Comparison of ENCODE assay signal across 8 mouse cellular contexts in genomic region chr6:54680891-54681745, GRCm38 (mm10). TPM values are rescaled to one million over a fixed set of nuclear protein-coding genes. Genes with fewer than 3 reads are reported as not detected.
DNase-seq lines count a peak whose midpoint lies in the region; ATAC-seq and TF ChIP-seq lines count a peak whose summit lies in the region.

TSS of gene Mturn (plus strand) at chr6:54681624.

- H3K27ac ChIP-seq in MEL (ENCODE audit: control insufficient read depth, low read depth, low read length), result no peak within 1 kb of the TSS
- H3K27ac ChIP-seq in cerebellum, adult 2 months (ENCODE audit: insufficient read depth, low read length), result peak within 1 kb of the TSS; percentile 6
- H3K27ac ChIP-seq in lung, postnatal 0 days (ENCODE audit: low read length), result peak within 1 kb of the TSS; percentile 66

- peak within 1 kb of the TSS; percentile 92 for H3K4me3 ChIP-seq in MEL (ENCODE audit: control insufficient read depth in 1 of 2, insufficient read depth in 1 of 2, low read depth in 2 of 2, low read length in 2 of 2)
- peak within 1 kb of the TSS; percentile 92 for H3K4me3 ChIP-seq in cerebellum, adult 2 months (replicated peaks; ENCODE audit: insufficient read depth, low read depth, low read length)
- H3K4me3 ChIP-seq in lung, postnatal 0 days (ENCODE audit: low read depth, low read length), result peak within 1 kb of the TSS; percentile 74

- H3K9ac ChIP-seq in MEL (ENCODE audit: control insufficient read depth, low read depth, low read length, poor library complexity, severe bottlenecking), result peak within 1 kb of the TSS; percentile 71
- peak within 1 kb of the TSS; percentile 56 for H3K9ac ChIP-seq in lung, postnatal 0 days (replicated peaks; ENCODE audit: low read depth)

- peak within 1 kb of the TSS; percentile 93 for H3K4me2 ChIP-seq in lung, postnatal 0 days (replicated peaks; ENCODE audit: low read depth, low read length)

- peaks cover 7 to 22% of the 10 kb centered on the region in 2 experiments for H3K4me1 ChIP-seq in MEL (ENCODE audit: control insufficient read depth in 1 of 2, insufficient read depth in 2 of 2, low read length in 2 of 2)
- H3K4me1 ChIP-seq in cerebellum, adult 2 months (ENCODE audit: control insufficient read depth, insufficient read depth, low read length), result peaks cover 6% of the 10 kb centered on the region; the same call in 1 of the 2 replicates
- H3K4me1 ChIP-seq in lung, postnatal 0 days (ENCODE audit: insufficient read depth, low read depth, low read length), result peaks cover 5% of the 10 kb centered on the region; the same call in 1 of the 2 replicates

- TF ChIP-seq POLR2A in MEL (IDR thresholded peaks at IDR 0.05; ENCODE audit: control insufficient read depth in 1 of 2, insufficient read depth in 1 of 2, low read depth in 1 of 2, low read length in 2 of 2, poor library complexity in 1 of 2), result no peak
- TF ChIP-seq POLR2A in cerebellum, adult 2 months (IDR thresholded peaks at IDR 0.05; ENCODE audit: borderline replicate concordance, insufficient read depth, low read length), result no peak

- H3K27me3 ChIP-seq in MEL (ENCODE audit: control insufficient read depth in 1 of 2, insufficient read depth in 2 of 2, low read length in 2 of 2), result no peaks in the 10 kb centered on the region
- no peaks in the 10 kb centered on the region for H3K27me3 ChIP-seq in cerebellum, adult 2 months (ENCODE audit: control insufficient read depth, insufficient read depth, low read length)
- H3K27me3 ChIP-seq in lung, postnatal 0 days (replicated peaks; ENCODE audit: insufficient read depth, low read length), result no peaks in the 10 kb centered on the region

- no peaks in the 10 kb centered on the region for H3K9me3 ChIP-seq in MEL (replicated peaks; ENCODE audit: insufficient read depth, low read length)
- H3K9me3 ChIP-seq in lung, postnatal 0 days (ENCODE audit: low read length), result no peaks in the 10 kb centered on the region

- no peaks in the 10 kb centered on the region for H3K79me2 ChIP-seq in MEL (ENCODE audit: control insufficient read depth, insufficient read depth, low read length, poor library complexity)

- no peak for TF ChIP-seq RAD21 in MEL (IDR thresholded peaks at IDR 0.05; ENCODE audit: low read depth, low read length)

- peak; percentile 93 for DNase-seq in MEL (ENCODE audit: low read depth, low spot score)
- DNase-seq in cerebellum, adult 2 months, result peak; percentile 96 to 97
- DNase-seq in forelimb bud, embryonic 11.5 days (ENCODE audit: low read depth, low spot score), result peak; percentile 91
- DNase-seq in layer of hippocampus, adult 9-11 months, result peak; percentile 98
- peak; percentile 97 for DNase-seq in lung, postnatal 0 days (ENCODE audit: low spot score)
- peak; percentile 99 for DNase-seq in ovary, postnatal 14 days (ENCODE audit: low spot score)
- DNase-seq in thymus, postnatal 14 days, result peak; percentile 100

- peaks cover 0 to 12% of the 10 kb centered on the region in 2 experiments; a peak in 2 of 4 replicates for H3K36me3 ChIP-seq in MEL (ENCODE audit: control insufficient read depth in 1 of 2, insufficient read depth in 2 of 2, low read length in 2 of 2)
- H3K36me3 ChIP-seq in lung, postnatal 0 days (ENCODE audit: insufficient read depth, low read length), result no peaks in the 10 kb centered on the region

- TF ChIP-seq CTCF in MEL (IDR thresholded peaks at IDR 0.05 in 2 of 3, conservative IDR thresholded peaks at IDR 0.05 in 1 of 3; ENCODE audit: control insufficient read depth in 1 of 3, insufficient read depth in 1 of 3, low read depth in 2 of 3, low read length in 3 of 3, poor library complexity in 1 of 3, severe bottlenecking in 1 of 3), result no peak
- no peak for TF ChIP-seq CTCF in cerebellum, adult 2 months (IDR thresholded peaks at IDR 0.05; ENCODE audit: borderline replicate concordance, insufficient read depth, low read depth, low read length)
- no peak for TF ChIP-seq CTCF in lung, postnatal 0 days (IDR thresholded peaks at IDR 0.05)

- peak; percentile 73 to 87 for ATAC-seq in hematopoietic stem cell, adult 5-6 weeks (replicated peaks in 1 of 2; ENCODE audit: insufficient read depth in 1 of 2, low FRiP score in 2 of 2, low TSS enrichment in 1 of 2, low read depth in 1 of 2, poor library complexity in 2 of 2, severe bottlenecking in 2 of 2)
- ATAC-seq in lung, postnatal 0 days, result peak; percentile 98

- WGBS in cerebellum, adult 2 months, result 2% methylated on average over 48 of the region's 48 CpGs
- 2% methylated on average over 35 of the region's 48 CpGs for WGBS in lung, postnatal 0 days

- 0 out of 4 replicates have a peak, but pooled peaks of 1 of the 2 experiments have one; percentile 10 for TF ChIP-seq EP300 in MEL (IDR thresholded peaks at IDR 0.05; ENCODE audit: low read depth in 1 of 2, low read length in 2 of 2)
- TF ChIP-seq EP300 in lung, postnatal 0 days (IDR thresholded peaks at IDR 0.05), result no peak

TF ChIP-seq in MEL, 35 proteins besides CTCF, POLR2A, EP300 and RAD21:
- TF ChIP-seq ELF1 (IDR thresholded peaks at IDR 0.05; ENCODE audit: low read depth, low read length) (no peak), NELFE (IDR thresholded peaks at IDR 0.05; ENCODE audit: low read depth, low read length) (no peak), NRF1 (IDR thresholded peaks at IDR 0.05; ENCODE audit: insufficient read depth, low read depth, low read length, poor library complexity, severe bottlenecking) (no peak), GABPA (IDR thresholded peaks at IDR 0.05; ENCODE audit: low read depth, low read length) (no peak), UBTF (IDR thresholded peaks at IDR 0.05; ENCODE audit: borderline replicate concordance, insufficient read depth, low read depth, low read length) (no peak), USF2 (IDR thresholded peaks at IDR 0.05; ENCODE audit: borderline replicate concordance in 1 of 2, insufficient read depth in 1 of 2, low read depth in 1 of 2, low read length in 2 of 2) (no peak), HCFC1 (IDR thresholded peaks at IDR 0.05; ENCODE audit: low read depth, low read length) (0 out of 2 replicates have a peak, but pooled peaks have one; percentile 18), MAZ (IDR thresholded peaks at IDR 0.05; ENCODE audit: low read depth, low read length) (no peak; the same call in 1 of the 2 replicates), KAT2A (conservative IDR thresholded peaks at IDR 0.05; ENCODE audit: low read depth, low read length) (no peak), ZC3H11A (IDR thresholded peaks at IDR 0.05; ENCODE audit: low read depth, low read length) (no peak), E2F4 (IDR thresholded peaks at IDR 0.05; ENCODE audit: borderline replicate concordance, low read depth, low read length) (no peak), GATA1 (IDR thresholded peaks at IDR 0.05; ENCODE audit: low read depth, low read length) (no peak), MYC (IDR thresholded peaks at IDR 0.05; ENCODE audit: low read depth, low read length) (no peak), POLR2AphosphoS5 (IDR thresholded peaks at IDR 0.05; ENCODE audit: borderline replicate concordance, low read depth, low read length) (no peak), MYB (IDR thresholded peaks at IDR 0.05; ENCODE audit: low read depth, low read length) (no peak), MXI1 (IDR thresholded peaks at IDR 0.05; ENCODE audit: low read depth, low read length) (peak; percentile 47; the same call in 1 of the 2 replicates), ETS1 (IDR thresholded peaks at IDR 0.05; ENCODE audit: low read depth, low read length) (0 out of 2 replicates have a peak, but pooled peaks have one; percentile 23), BHLHE40 (IDR thresholded peaks at IDR 0.05; ENCODE audit: borderline replicate concordance, low read depth, low read length) (no peak), SIN3A (IDR thresholded peaks at IDR 0.05; ENCODE audit: low read length) (peak; percentile 57), MAX (IDR thresholded peaks at IDR 0.05; ENCODE audit: low read length) (0 out of 2 replicates have a peak, but pooled peaks have one; percentile 41)

RNA-seq across cellular contexts. Expression of gene Mturn, which starts in this region (rescaled TPM):
- 0.26 and 0.31 TPM in 2 replicates for total RNA-seq in MEL (2012; rRNA removed)
- polyA plus RNA-seq in MEL (2012; ENCODE audit: insufficient read depth in 1 of 2, insufficient read length in 2 of 2, low read depth in 1 of 2, low replicate concordance in 2 of 2, missing spikeins in 1 of 2), result 1 to 10 TPM in 1 of 2 experiments, not detected in 1; 1.1 TPM
- 39.8 and 41.2 TPM in 2 replicates for polyA plus RNA-seq in cerebellum, adult 2 months (2012; rRNA removed)
- total RNA-seq in hematopoietic stem cell, adult 5-6 weeks (2017), result 2.5 and 4.8 TPM in 2 replicates
- polyA plus RNA-seq in lung, postnatal 0 days (2015; fragmentation: Nextera tagmentation; extraction: Ambion mirVana), result 6.1 and 8.8 TPM in 2 replicates
